ENCODE assay signal across 8 mouse cellular contexts in genomic region chr2:131177932-131178331, GRCm38 (mm10). TPM values are rescaled to one million over a fixed set of nuclear protein-coding genes. Genes with fewer than 3 reads are reported as not detected.
DNase-seq lines count a peak whose midpoint lies in the region; ATAC-seq and TF ChIP-seq lines count a peak whose summit lies in the region.

No protein-coding gene starts in this region.

- peak overlapping the region; percentile 16; the same call in 1 of the 2 replicates for H3K27ac ChIP-seq in heart, embryonic 10.5 days
- H3K27ac ChIP-seq in cortical plate, adult 2 months (ENCODE audit: insufficient read depth, low read length): no peak overlapping the region
- H3K27ac ChIP-seq in hindbrain, embryonic 13.5 days: 0 out of 2 replicates have a peak overlapping the region, but pooled peaks have one; percentile 18
- H3K27ac ChIP-seq in macrophage: no peak overlapping the region

- H3K27me3 ChIP-seq in heart, embryonic 10.5 days (ENCODE audit: insufficient read depth, poor library complexity, severe bottlenecking): peaks cover 13% of the 10 kb centered on the region
- peaks cover 8% of the 10 kb centered on the region for H3K27me3 ChIP-seq in hindbrain, embryonic 13.5 days

- no peak for TF ChIP-seq POLR2A in cortical plate, adult 2 months (IDR thresholded peaks at IDR 0.05; ENCODE audit: extremely low read depth, insufficient read depth, low read length)

- no peaks in the 10 kb centered on the region for H3K9me3 ChIP-seq in heart, embryonic 10.5 days
- no peaks in the 10 kb centered on the region for H3K9me3 ChIP-seq in hindbrain, embryonic 13.5 days

- H3K79me2 ChIP-seq in macrophage (ENCODE audit: inconsistent target): peaks cover 37% of the 10 kb centered on the region

- H3K9ac ChIP-seq in hindbrain, embryonic 13.5 days: peak overlapping the region; percentile 98

- intact Hi-C loops in heart, postnatal 10 days (cut with DNase I): loop anchor here (2.0 kb wide), 1 partner anchor 17 kb away; the partner anchor contains the start of gene 1700037H04Rik

- ATAC-seq in hindbrain, embryonic 13.5 days (ENCODE audit: low FRiP score): no peak

- peaks cover 14% of the 10 kb centered on the region for H3K36me3 ChIP-seq in heart, embryonic 10.5 days
- peaks cover 3% of the 10 kb centered on the region; the same call in 1 of the 2 replicates for H3K36me3 ChIP-seq in hindbrain, embryonic 13.5 days
- peaks cover 5% of the 10 kb centered on the region; the same call in 1 of the 2 replicates for H3K36me3 ChIP-seq in macrophage (ENCODE audit: inconsistent target)

- TF ChIP-seq CTCF in cortical plate, adult 2 months (IDR thresholded peaks at IDR 0.05; ENCODE audit: extremely low read depth, insufficient read depth, low read length): no peak

- no peak for DNase-seq in heart, embryonic 10.5 days (ENCODE audit: low spot score)
- DNase-seq in heart, postnatal 10 days: no peak
- no peak for DNase-seq in right cerebral cortex, adult 18-20 months
- no peak for DNase-seq in ovary, postnatal 14 days (ENCODE audit: low spot score)
- no peak for DNase-seq in gastrocnemius, adult 8-10 months (ENCODE audit: low spot score in 2 of 2)

- peak overlapping the region; percentile 81; the same call in 1 of the 2 replicates for H3K4me3 ChIP-seq in heart, embryonic 10.5 days
- peak overlapping the region; percentile 100 for H3K4me3 ChIP-seq in cortical plate, adult 2 months (ENCODE audit: insufficient read depth, low read length)
- H3K4me3 ChIP-seq in hindbrain, embryonic 13.5 days: peak overlapping the region; percentile 90
- H3K4me3 ChIP-seq in macrophage (ENCODE audit: inconsistent target): peak overlapping the region; percentile 61

- WGBS in heart, embryonic 10.5 days: 85% methylated on average over 9 of the region's 9 CpGs
- WGBS in hindbrain, embryonic 13.5 days: 89% methylated on average over 9 of the region's 9 CpGs
- WGBS in macrophage (ENCODE audit: missing documents): 88% methylated on average over 9 of the region's 9 CpGs

- H3K4me1 ChIP-seq in heart, embryonic 10.5 days: peaks cover 40% of the 10 kb centered on the region
- H3K4me1 ChIP-seq in cortical plate, adult 2 months (ENCODE audit: control insufficient read depth, insufficient read depth, low read length): peaks cover 6% of the 10 kb centered on the region
- peaks cover 59% of the 10 kb centered on the region for H3K4me1 ChIP-seq in hindbrain, embryonic 13.5 days (replicated peaks)

- peak overlapping the region; percentile 99 for H3K4me2 ChIP-seq in hindbrain, embryonic 13.5 days

RNA-seq across cellular contexts. Expression of gene Cenpb, which starts 1.9 kb away (rescaled TPM):
- 4.9 and 5.1 TPM in 2 replicates for polyA plus RNA-seq in heart, embryonic 10.5 days (2016; fragmentation: Nextera tagmentation; extraction: Ambion mirVana)
- total RNA-seq in heart, postnatal 10 days (2021): 10 to 100 TPM; 71.0 to 75.9 TPM
- 82.1 and 87.2 TPM in 2 replicates for polyA plus RNA-seq in cortical plate, adult 2 months (2012; rRNA removed)
- polyA plus RNA-seq in hindbrain, embryonic 13.5 days (2015; fragmentation: Nextera tagmentation; extraction: Ambion mirVana): 13.3 and 13.4 TPM in 2 replicates
- total RNA-seq in macrophage (2018; cell fraction: chromatin; rRNA removed): 10 to 100 TPM; 10.4 to 41.7 (median 15.7) TPM
- total RNA-seq in macrophage (2018; cell fraction: cytosol; rRNA removed): 100 to 1,000 TPM in 10 of 26 experiments, 10 to 100 TPM in 16; 66.8 to 122 (median 95.5) TPM
- 10 to 100 TPM; 29.6 to 95.9 (median 60.9) TPM for total RNA-seq in macrophage (2018; cell fraction: nucleus; rRNA removed)
- polyA plus RNA-seq in macrophage (2018): 97.8 to 113 TPM (median 108 TPM) in 3 replicates
- total RNA-seq in gastrocnemius, adult 8-10 months (2022): 10 to 100 TPM; 77.4 to 89.0 (median 82.6) TPM

RNA-seq across cellular contexts. Expression of gene Cdc25b, which starts 8.8 kb away (rescaled TPM):
- polyA plus RNA-seq in heart, embryonic 10.5 days (2016; fragmentation: Nextera tagmentation; extraction: Ambion mirVana): 27.8 and 35.9 TPM in 2 replicates
- 10 to 100 TPM; 12.1 to 14.5 TPM for total RNA-seq in heart, postnatal 10 days (2021)
- 42.9 and 52.5 TPM in 2 replicates for polyA plus RNA-seq in cortical plate, adult 2 months (2012; rRNA removed)
- polyA plus RNA-seq in hindbrain, embryonic 13.5 days (2015; fragmentation: Nextera tagmentation; extraction: Ambion mirVana): 34.1 and 41.8 TPM in 2 replicates
- 10 to 100 TPM in 13 of 26 experiments, 1 to 10 TPM in 13; 1.6 to 73.3 (median 11.7) TPM for total RNA-seq in macrophage (2018; cell fraction: chromatin; rRNA removed)
- total RNA-seq in macrophage (2018; cell fraction: cytosol; rRNA removed): 10 to 100 TPM in 10 of 26 experiments, 1 to 10 TPM in 16; 3.5 to 20.4 (median 7.8) TPM
- total RNA-seq in macrophage (2018; cell fraction: nucleus; rRNA removed): 10 to 100 TPM in 11 of 26 experiments, 1 to 10 TPM in 15; 2.7 to 35.5 (median 7.2) TPM
- 8.9 to 17.1 TPM (median 9.4 TPM) in 3 replicates for polyA plus RNA-seq in macrophage (2018)
- 1 to 10 TPM; 1.2 to 2.3 (median 1.9) TPM for total RNA-seq in gastrocnemius, adult 8-10 months (2022)

RNA-seq across cellular contexts. Expression of gene Spef1, which starts 9.2 kb away (rescaled TPM):
- 0.75 and 1.5 TPM in 2 replicates for polyA plus RNA-seq in heart, embryonic 10.5 days (2016; fragmentation: Nextera tagmentation; extraction: Ambion mirVana)
- total RNA-seq in heart, postnatal 10 days (2021): 1 to 10 TPM; 6.2 to 7.1 TPM
- 8.4 and 10.4 TPM in 2 replicates for polyA plus RNA-seq in cortical plate, adult 2 months (2012; rRNA removed)
- polyA plus RNA-seq in hindbrain, embryonic 13.5 days (2015; fragmentation: Nextera tagmentation; extraction: Ambion mirVana): 8.7 and 9.9 TPM in 2 replicates
- 10 to 100 TPM in 1 of 26 experiments, 1 to 10 TPM in 25; 1.3 to 10.1 (median 4.6) TPM for total RNA-seq in macrophage (2018; cell fraction: chromatin; rRNA removed)
- total RNA-seq in macrophage (2018; cell fraction: cytosol; rRNA removed): 1 to 10 TPM in 24 of 26 experiments, under 1 TPM in 2; 0.84 to 3.6 (median 1.5) TPM
- 10 to 100 TPM in 1 of 26 experiments, 1 to 10 TPM in 25; 1.6 to 10.7 (median 4.0) TPM for total RNA-seq in macrophage (2018; cell fraction: nucleus; rRNA removed)
- polyA plus RNA-seq in macrophage (2018): 0.98 to 3.7 TPM (median 2.0 TPM) in 3 replicates
- total RNA-seq in gastrocnemius, adult 8-10 months (2022): 1 to 10 TPM in 3 of 4 experiments, under 1 TPM in 1; 0.94 to 1.7 (median 1.5) TPM

RNA-seq across cellular contexts. Expression of gene 1700037H04Rik, which starts 18.1 kb away (rescaled TPM):
- polyA plus RNA-seq in heart, embryonic 10.5 days (2016; fragmentation: Nextera tagmentation; extraction: Ambion mirVana): 82.6 and 86.0 TPM in 2 replicates
- total RNA-seq in heart, postnatal 10 days (2021): 10 to 100 TPM; 17.9 to 21.2 TPM
- 110 and 130 TPM in 2 replicates for polyA plus RNA-seq in cortical plate, adult 2 months (2012; rRNA removed)
- polyA plus RNA-seq in hindbrain, embryonic 13.5 days (2015; fragmentation: Nextera tagmentation; extraction: Ambion mirVana): 94.3 and 94.6 TPM in 2 replicates
- total RNA-seq in macrophage (2018; cell fraction: chromatin; rRNA removed): 10 to 100 TPM in 7 of 26 experiments, 1 to 10 TPM in 19; 1.6 to 23.2 (median 8.0) TPM
- total RNA-seq in macrophage (2018; cell fraction: cytosol; rRNA removed): 10 to 100 TPM; 31.6 to 61.2 (median 44.3) TPM
- total RNA-seq in macrophage (2018; cell fraction: nucleus; rRNA removed): 10 to 100 TPM in 21 of 26 experiments, 1 to 10 TPM in 5; 5.8 to 30.5 (median 16.5) TPM
- 29.5 to 50.1 TPM (median 49.5 TPM) in 3 replicates for polyA plus RNA-seq in macrophage (2018)
- total RNA-seq in gastrocnemius, adult 8-10 months (2022): 1 to 10 TPM; 2.6 to 5.9 (median 4.4) TPM

RNA-seq across cellular contexts. Expression of gene Ap5s1, which starts 28.9 kb away (rescaled TPM):
- polyA plus RNA-seq in heart, embryonic 10.5 days (2016; fragmentation: Nextera tagmentation; extraction: Ambion mirVana): 23.6 and 33.3 TPM in 2 replicates
- 10 to 100 TPM; 39.4 to 44.0 TPM for total RNA-seq in heart, postnatal 10 days (2021)
- 46.0 and 47.5 TPM in 2 replicates for polyA plus RNA-seq in cortical plate, adult 2 months (2012; rRNA removed)
- polyA plus RNA-seq in hindbrain, embryonic 13.5 days (2015; fragmentation: Nextera tagmentation; extraction: Ambion mirVana): 31.0 and 35.8 TPM in 2 replicates
- 10 to 100 TPM in 12 of 26 experiments, 1 to 10 TPM in 14; 2.1 to 38.8 (median 9.8) TPM for total RNA-seq in macrophage (2018; cell fraction: chromatin; rRNA removed)
- 10 to 100 TPM in 25 of 26 experiments, 1 to 10 TPM in 1; 8.8 to 37.6 (median 26.1) TPM for total RNA-seq in macrophage (2018; cell fraction: cytosol; rRNA removed)
- total RNA-seq in macrophage (2018; cell fraction: nucleus; rRNA removed): 10 to 100 TPM in 22 of 26 experiments, 1 to 10 TPM in 4; 1.9 to 32.5 (median 19.4) TPM
- polyA plus RNA-seq in macrophage (2018): 16.5 to 31.5 TPM (median 17.0 TPM) in 3 replicates
- 10 to 100 TPM; 10.7 to 21.6 (median 18.7) TPM for total RNA-seq in gastrocnemius, adult 8-10 months (2022)

Comparison
In these comparisons a context has a peak if more than half of its experiments do, and no peak if none do; other contexts are left out.
1. H3K27ac ChIP-seq: peak in heart, embryonic 10.5 days (single experiment) and hindbrain, embryonic 13.5 days (single experiment); none in cortical plate, adult 2 months (single experiment) and macrophage (single experiment).
2. Peak in every context shown above with its lines, with median percentiles within 50 percentile points of each other: H3K4me3 ChIP-seq.